Mouse (Mus musculus) adrenal gland, postnatal 0 days (tissue): ENCODE measurements around the gene Sh3pxd2a. TPM values are rescaled to one million over a fixed set of nuclear protein-coding genes. Genes with fewer than 3 reads are reported as not detected.

Source experiments
- microRNA-seq: library from miRNA; unstranded; fragments of <30 nt; microRNA quantifications from one replicate; pipeline ENCODE4, GENCODE M21; 2016; ENCODE audit warnings: borderline replicate concordance; ENCODE audit not compliant: insufficient number of aligned reads
- polyA plus RNA-seq: library from polyadenylated mRNA; unstranded; fragments of >200 nt; fragmentation: Nextera tagmentation; extraction: Ambion mirVana; gene quantifications from 2 replicates; pipeline ENCODE4 v1.2.1, GENCODE M21; 2015

Gene Sh3pxd2a
- 4.0 and 5.3 TPM in 2 replicates for polyA plus RNA-seq

GRCm38 (mm10) chr19:47464304-47465241 lies at the start of gene Sh3pxd2a:
Gene Sh3pxd2a, minus strand, starts transcription at chr19:47464401.

Small RNA genes within 50 kb of the gene (microRNA-seq; reads per million reads assigned to microRNA genes)
- not detected for gene Mir6995

Other genes with a start within 250 kb of the Sh3pxd2a start
- 26.3 and 26.5 TPM in 2 replicates for gene Stn1, start 73.1 kb upstream of the Sh3pxd2a start, polyA plus RNA-seq
- 8.6 and 10.5 TPM in 2 replicates for gene Slk, start 115.3 kb upstream of the Sh3pxd2a start, polyA plus RNA-seq
- gene Col17a1, start 227.7 kb upstream of the Sh3pxd2a start, polyA plus RNA-seq = 0.88 and 0.93 TPM in 2 replicates